Mouse (Mus musculus) frontal cortex, postnatal 10 days (tissue): ENCODE measurements around the gene L1td1.

Experiments
- DNase-seq, 2 experiments: peaks; one replicate each; pipeline ENCODE4 v3.0.0; 2022; ENCODE audit warnings: low spot score in 2 of 2, mixed read lengths in 1 of 2

L1td1 gene

GRCm38 (mm10) chr4:98739753-98740152 lies 13.2 kb downstream of the L1td1 start:
- no peak for DNase-seq

GRCm38 (mm10) chr4:98743209-98743905 lies 16.8 kb downstream of the L1td1 start:
- no peak for DNase-seq

GRCm38 (mm10) chr4:98743906-98744210 lies 17.3 kb downstream of the L1td1 start:
- DNase-seq, result no peak

GRCm38 (mm10) chr4:98754456-98754855 lies 27.9 kb downstream of the L1td1 start:
- DNase-seq, result no peak

- no peak for DNase-seq
Measured at GRCm38 (mm10) chr4:98756141-98756540, 29.6 kb downstream of the L1td1 start.

- no peak for DNase-seq
Measured at GRCm38 (mm10) chr4:98758012-98758821, 31.7 kb downstream of the L1td1 start.

GRCm38 (mm10) chr4:98758872-98759518 lies 32.5 kb downstream of the L1td1 start:
- DNase-seq, result no peak

- DNase-seq, result no peak
Measured at GRCm38 (mm10) chr4:98767134-98768133, 40.9 kb downstream of the L1td1 start.

GRCm38 (mm10) chr4:98773785-98774184 lies 47.3 kb downstream of the L1td1 start:
- no peak for DNase-seq

- no peak for DNase-seq
Measured at GRCm38 (mm10) chr4:98776721-98777427, 50.3 kb downstream of the L1td1 start.

- DNase-seq, result no peak
Measured at GRCm38 (mm10) chr4:98777464-98777863, 50.9 kb downstream of the L1td1 start.

GRCm38 (mm10) chr4:98778219-98778618 lies 51.7 kb downstream of the L1td1 start:
- DNase-seq, result no peak

GRCm38 (mm10) chr4:98785851-98786250 lies 59.3 kb downstream of the L1td1 start:
- no peak for DNase-seq

GRCm38 (mm10) chr4:98786281-98786680 lies 59.7 kb downstream of the L1td1 start:
- DNase-seq, result no peak
